Mouse (Mus musculus) neural tube, embryonic 14.5 days (tissue): Measurements from ENCODE around the gene Apoe. TPM values are rescaled to one million over a fixed set of nuclear protein-coding genes. Genes with fewer than 3 reads are reported as not detected.

Source experiments
- ATAC-seq: fragments of 200-750 bp; cut with Nextera tagmentation; 2 replicates; pipeline ENCODE4 v1.8.0; 2017; ENCODE audit warnings: low read depth, mild to moderate bottlenecking, moderate TSS enrichment, moderate library complexity
- H3K27ac ChIP-seq: fragments of 300-500 bp; sonication (generic); 2 replicates; pipeline ENCODE4 v1.5.1; 2014; ENCODE audit warnings: low read depth, mild to moderate bottlenecking, control low read depth, low read length, moderate library complexity, mixed read lengths
- H3K27me3 ChIP-seq: fragments of 300-500 bp; sonication (generic); 2 replicates; pipeline ENCODE4 v1.6.1; 2014; ENCODE audit warnings: low read length; ENCODE audit not compliant: control insufficient read depth, insufficient read depth
- H3K36me3 ChIP-seq: fragments of 300-500 bp; sonication (generic); 2 replicates; pipeline ENCODE4 v1.6.1; 2014; ENCODE audit warnings: low read length, mixed read lengths; ENCODE audit not compliant: control insufficient read depth, insufficient read depth
- H3K4me1 ChIP-seq: fragments of 300-500 bp; sonication (generic); 2 replicates; pipeline ENCODE4 v1.6.1; 2014; ENCODE audit warnings: low read length; ENCODE audit not compliant: control insufficient read depth, insufficient read depth
- H3K4me2 ChIP-seq: fragments of 300-500 bp; sonication (generic); 2 replicates; pipeline ENCODE4 v1.6.1; 2014; ENCODE audit warnings: mild to moderate bottlenecking, low read depth, low read length, control low read depth
- H3K4me3 ChIP-seq: fragments of 300-500 bp; sonication (generic); 2 replicates; pipeline ENCODE4 v1.5.1; 2014; ENCODE audit warnings: low read depth, low read length, control low read depth, mixed read lengths
- H3K9ac ChIP-seq: fragments of 300-500 bp; sonication (generic); replicated peaks from 2 replicates; pipeline ENCODE4 v1.6.1; 2014; ENCODE audit warnings: low read depth, mild to moderate bottlenecking, control low read depth, low read length, mixed read lengths
- H3K9me3 ChIP-seq: fragments of 300-500 bp; sonication (generic); 2 replicates; pipeline ENCODE4 v1.6.1; 2016; ENCODE audit warnings: low read length; ENCODE audit not compliant: control insufficient read depth
- WGBS: fragments of 180-500 bp; shearing (Covaris S2); extraction: QIAGEN DNeasy Blood & Tissue Kit; methylation state at CpG from one replicate; pipeline ENCODE4 v1.1.7; 2014; 5-methylcytosine and 5-hydroxymethylcytosine counted together
- polyA plus RNA-seq: library from polyadenylated mRNA; unstranded; fragments of >200 nt; fragmentation: Nextera tagmentation; extraction: Ambion mirVana; gene quantifications from 2 replicates; pipeline ENCODE4 v1.2.1, GENCODE M21; 2014

Gene Apoe
- polyA plus RNA-seq, 1 experiment from 2014 or later: 310 TPM

- Histone ChIP-seq H3K9me3 (no peaks in the 10 kb centered on the region), H3K4me3 (no peak overlapping the region), H3K27ac (no peak overlapping the region), H3K9ac (no peak overlapping the region), H3K4me1 (no peaks in the 10 kb centered on the region), H3K27me3 (no peaks in the 10 kb centered on the region), H3K36me3 (no peaks in the 10 kb centered on the region), H3K4me2 (no peak overlapping the region)
- 88% methylated on average over 2 of the region's 2 CpGs for WGBS
- ATAC-seq: no peak
Measured at GRCm38 (mm10) chr7:19680702-19681101, 18.3 kb downstream of the Apoe start.

- ATAC-seq: no peak
- WGBS: 95% methylated on average over 3 of the region's 3 CpGs
- no peaks in the 10 kb centered on the region for H3K9me3 ChIP-seq
- no peaks in the 10 kb centered on the region for H3K4me1 ChIP-seq
- H3K27me3 ChIP-seq: no peaks in the 10 kb centered on the region
- no peak overlapping the region for H3K27ac ChIP-seq
- no peaks in the 10 kb centered on the region for H3K36me3 ChIP-seq
- no peak overlapping the region for H3K4me2 ChIP-seq
- no peak overlapping the region for H3K9ac ChIP-seq
- no peak overlapping the region for H3K4me3 ChIP-seq
Measured at GRCm38 (mm10) chr7:19678901-19679300, 20.1 kb downstream of the Apoe start.

- Histone ChIP-seq H3K27me3 (no peaks in the 10 kb centered on the region), H3K4me2 (no peak within 1 kb of the TSS), H3K4me1 (no peaks in the 10 kb centered on the region), H3K9ac (no peak within 1 kb of the TSS), H3K9me3 (no peaks in the 10 kb centered on the region), H3K36me3 (no peaks in the 10 kb centered on the region), H3K4me3 (no peak within 1 kb of the TSS), H3K27ac (no peak within 1 kb of the TSS)
- WGBS: 80% methylated on average over 8 of the region's 8 CpGs
- no peak for ATAC-seq
Measured at GRCm38 (mm10) chr7:19677872-19678271, 21.1 kb downstream of the Apoe start, which contains the start of gene Apoc2. Gene Apoc2 (minus strand): TSS chr7:19677941.

GRCm38 (mm10) chr7:19676662-19677061, 22.3 kb downstream of the Apoe start:
- Histone ChIP-seq H3K4me2 (no peak overlapping the region), H3K36me3 (no peaks in the 10 kb centered on the region), H3K4me3 (no peak overlapping the region), H3K4me1 (no peaks in the 10 kb centered on the region), H3K9ac (no peak overlapping the region), H3K9me3 (no peaks in the 10 kb centered on the region), H3K27ac (no peak overlapping the region), H3K27me3 (no peaks in the 10 kb centered on the region)
- 81% methylated on average over 1 of the region's 1 CpGs for WGBS
- ATAC-seq: no peak

- 85% methylated on average over 10 of the region's 10 CpGs for WGBS
- no peak overlapping the region for H3K4me2 ChIP-seq
- ATAC-seq: no peak
- no peak overlapping the region for H3K27ac ChIP-seq
- H3K36me3 ChIP-seq: no peaks in the 10 kb centered on the region
- no peak overlapping the region for H3K9ac ChIP-seq
- no peak overlapping the region for H3K4me3 ChIP-seq
- no peaks in the 10 kb centered on the region for H3K4me1 ChIP-seq
- no peaks in the 10 kb centered on the region for H3K9me3 ChIP-seq
- no peaks in the 10 kb centered on the region for H3K27me3 ChIP-seq
Measured at GRCm38 (mm10) chr7:19675824-19676223, 23.2 kb downstream of the Apoe start.

DNA sequence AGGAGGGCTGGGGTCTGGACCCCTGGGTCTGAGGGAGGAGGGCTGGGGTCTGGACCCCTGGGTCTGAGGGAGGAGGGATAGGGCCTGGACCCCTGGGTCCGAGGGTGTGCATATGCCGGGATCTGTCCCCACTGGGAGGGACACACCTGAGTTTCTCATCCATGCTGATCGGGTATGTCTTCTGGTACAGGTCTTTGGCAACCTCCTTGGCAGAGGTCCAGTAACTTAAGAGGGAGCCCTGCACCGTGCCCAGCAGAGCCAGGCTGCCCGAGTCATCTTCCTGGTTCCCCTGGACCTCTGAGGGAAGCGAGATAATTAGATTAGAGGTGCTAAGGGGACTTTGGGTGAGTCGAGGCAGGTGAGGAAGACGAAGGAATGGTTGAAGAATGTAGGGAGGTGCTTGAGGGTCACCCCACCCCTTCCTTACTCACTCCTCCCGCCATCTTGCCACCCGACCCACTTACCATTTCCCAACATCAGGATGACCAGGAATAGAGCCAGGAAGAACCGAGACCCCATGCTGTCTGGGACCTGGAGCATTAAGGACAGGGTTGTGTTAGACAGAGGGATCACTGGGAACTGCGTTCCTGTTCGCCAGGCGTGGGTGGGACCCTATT, 25.8 kb downstream of the Apoe start:
- no peak overlapping the region for H3K4me3 ChIP-seq
- H3K9me3 ChIP-seq: no peaks in the 10 kb centered on the region
- no peak for ATAC-seq
- H3K36me3 ChIP-seq: no peaks in the 10 kb centered on the region
- H3K4me2 ChIP-seq: no peak overlapping the region
- WGBS: 65% methylated on average over 13 of the region's 14 CpGs
- no peak overlapping the region for H3K27ac ChIP-seq
- H3K9ac ChIP-seq: no peak overlapping the region
- no peaks in the 10 kb centered on the region for H3K4me1 ChIP-seq
- no peaks in the 10 kb centered on the region for H3K27me3 ChIP-seq

- no peak for ATAC-seq
- no peaks in the 10 kb centered on the region for H3K4me1 ChIP-seq
- 67% methylated on average over 10 of the region's 10 CpGs for WGBS
- H3K4me2 ChIP-seq: no peak overlapping the region
- H3K4me3 ChIP-seq: no peak overlapping the region
- no peak overlapping the region for H3K27ac ChIP-seq
- no peaks in the 10 kb centered on the region for H3K36me3 ChIP-seq
- no peaks in the 10 kb centered on the region for H3K27me3 ChIP-seq
- no peaks in the 10 kb centered on the region for H3K9me3 ChIP-seq
- H3K9ac ChIP-seq: no peak overlapping the region
Measured at GRCm38 (mm10) chr7:19671511-19671910, 27.5 kb downstream of the Apoe start.

DNA sequence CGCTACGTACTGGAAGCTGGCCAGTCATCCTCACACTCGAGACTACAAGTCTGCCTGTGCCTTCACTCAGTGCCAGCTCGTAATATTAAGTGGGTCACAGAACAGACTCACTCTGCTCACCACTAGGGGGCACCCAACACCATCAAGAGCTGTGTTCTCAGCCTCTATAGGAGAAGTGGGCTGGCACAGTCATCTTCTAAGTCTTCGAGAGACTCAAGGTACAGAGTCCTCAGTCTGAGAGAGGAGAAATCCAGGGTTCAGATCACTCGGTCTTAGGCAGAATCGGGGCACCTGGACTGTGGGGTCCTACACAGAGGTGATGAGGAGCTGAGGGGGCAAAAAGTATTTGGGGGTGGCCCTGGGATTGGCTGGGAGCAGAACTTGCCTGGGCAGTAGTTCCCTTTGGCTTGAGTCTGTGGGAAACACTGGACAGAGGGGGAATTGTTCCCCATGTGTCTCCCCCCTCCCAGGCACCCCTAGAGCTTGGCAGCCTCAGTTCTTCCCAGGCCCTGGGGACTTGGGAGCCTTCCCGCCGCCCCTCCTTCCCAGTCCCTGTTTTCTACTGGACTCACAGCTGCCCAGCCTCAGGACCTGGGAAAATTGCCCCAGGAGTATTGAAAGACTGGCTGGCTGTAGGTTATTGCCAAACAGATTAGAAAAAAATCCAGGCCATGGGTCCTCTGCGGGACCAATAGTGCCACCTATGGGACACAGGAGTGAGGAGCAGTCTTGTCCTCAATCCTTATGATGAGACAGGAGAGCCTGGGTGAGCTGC, 29.9 kb downstream of the Apoe start:
- Histone ChIP-seq H3K27ac (peak overlapping the region; percentile 64), H3K27me3 (no peaks in the 10 kb centered on the region), H3K4me3 (no peak overlapping the region), H3K4me2 (peak overlapping the region; percentile 11; the same call in 1 of the 2 replicates), H3K36me3 (no peaks in the 10 kb centered on the region), H3K9ac (0 out of 2 replicates have a peak overlapping the region, but pooled peaks have one; percentile 7), H3K4me1 (peaks cover 2% of the 10 kb centered on the region), H3K9me3 (no peaks in the 10 kb centered on the region)
- 7% methylated on average over 10 of the region's 10 CpGs for WGBS
- ATAC-seq: peak; percentile 62

DNA sequence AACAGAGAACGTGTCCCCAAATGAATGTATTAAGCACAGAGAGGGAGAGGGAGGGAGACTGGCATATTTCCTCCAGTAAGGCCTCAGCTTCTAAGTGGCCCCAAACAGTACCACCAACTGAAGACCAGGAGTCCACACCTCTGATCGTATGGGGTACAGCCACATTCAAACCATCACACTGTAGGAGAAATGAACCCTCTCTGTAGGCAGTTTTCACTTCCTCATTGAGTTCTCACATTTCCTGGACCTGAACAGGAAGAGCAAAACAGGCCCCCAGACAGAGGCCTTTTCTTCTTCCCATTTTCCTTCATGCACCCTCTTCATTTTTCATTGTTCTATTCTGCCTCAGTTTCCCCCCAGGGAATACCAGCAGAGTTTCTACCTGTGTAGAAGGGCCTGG, 31.6 kb downstream of the Apoe start:
- WGBS: 88% methylated on average over 2 of the region's 2 CpGs
- no peak overlapping the region for H3K4me3 ChIP-seq
- no peak for ATAC-seq

More for the DNA sequence above, 31.6 kb downstream of the Apoe start:
- Histone ChIP-seq H3K27me3 (no peaks in the 10 kb centered on the region), H3K36me3 (no peaks in the 10 kb centered on the region), H3K9ac (no peak overlapping the region), H3K4me2 (no peak overlapping the region), H3K27ac (no peak overlapping the region), H3K4me1 (peaks cover 16% of the 10 kb centered on the region), H3K9me3 (no peaks in the 10 kb centered on the region)
